Mouse (Mus musculus): ENCODE results near the gene Rpain. TPM values are rescaled to one million over a fixed set of nuclear protein-coding genes. Genes with fewer than 3 reads are reported as not detected.

The Rpain gene
- 68.2 and 70.4 TPM in 2 replicates for polyA plus RNA-seq (2015; fragmentation: Nextera tagmentation; extraction: Ambion mirVana)

- Histone ChIP-seq H3K9me3 (no peaks in the 10 kb centered on the region), H3K4me3 (peak within 1 kb of the TSS; percentile 89), H3K4me2 (peak within 1 kb of the TSS; percentile 77), H3K36me3 (replicated peaks) (peaks cover 14% of the 10 kb centered on the region), H3K4me1 (peaks cover 22% of the 10 kb centered on the region), H3K9ac (peak within 1 kb of the TSS; percentile 92), H3K27ac (peak within 1 kb of the TSS; percentile 94), H3K27me3 (replicated peaks) (no peaks in the 10 kb centered on the region)
- peak; percentile 99 for ATAC-seq (replicated peaks)
- under 1% methylated on average over 43 of the region's 43 CpGs for WGBS
Observed at GRCm38 (mm10) chr11:70969821-70970559, at the start of gene Rpain, which contains the start of gene Nup88. Gene Rpain, plus strand, starts transcription at chr11:70970213. Gene Nup88, minus strand, starts transcription at chr11:70969973.

GRCm38 (mm10) chr11:70931461-70931860, 38.6 kb upstream of the Rpain start:
- Histone ChIP-seq H3K4me2 (no peak overlapping the region), H3K27me3 (replicated peaks) (no peaks in the 10 kb centered on the region), H3K36me3 (replicated peaks) (peaks cover 20% of the 10 kb centered on the region; the same call in 1 of the 2 replicates), H3K9ac (no peak overlapping the region), H3K4me1 (no peaks in the 10 kb centered on the region), H3K9me3 (no peaks in the 10 kb centered on the region), H3K4me3 (no peak overlapping the region), H3K27ac (no peak overlapping the region)
- 83% methylated on average over 5 of the region's 5 CpGs for WGBS
- no peak for ATAC-seq (replicated peaks)

GRCm38 (mm10) chr11:70935316-70935715, 34.7 kb upstream of the Rpain start:
- H3K27me3 ChIP-seq (replicated peaks): no peaks in the 10 kb centered on the region
- WGBS: 90% methylated on average over 7 of the region's 7 CpGs
- no peak overlapping the region for H3K27ac ChIP-seq
- H3K9ac ChIP-seq: no peak overlapping the region
- no peaks in the 10 kb centered on the region for H3K9me3 ChIP-seq
- H3K4me1 ChIP-seq: no peaks in the 10 kb centered on the region
- peaks cover 46% of the 10 kb centered on the region for H3K36me3 ChIP-seq (replicated peaks)
- ATAC-seq (replicated peaks): no peak
- no peak overlapping the region for H3K4me2 ChIP-seq
- H3K4me3 ChIP-seq: no peak overlapping the region

GRCm38 (mm10) chr11:70942596-70942995, 27.4 kb upstream of the Rpain start:
- 83% methylated on average over 1 of the region's 1 CpGs for WGBS
- Histone ChIP-seq H3K9me3 (no peaks in the 10 kb centered on the region), H3K27me3 (replicated peaks) (no peaks in the 10 kb centered on the region), H3K9ac (no peak overlapping the region), H3K4me2 (no peak overlapping the region), H3K4me3 (no peak overlapping the region), H3K36me3 (replicated peaks) (peaks cover 71% of the 10 kb centered on the region), H3K4me1 (no peaks in the 10 kb centered on the region), H3K27ac (no peak overlapping the region)
- ATAC-seq (replicated peaks): no peak

- H3K27ac ChIP-seq: no peak overlapping the region
- no peaks in the 10 kb centered on the region for H3K9me3 ChIP-seq
- no peak for ATAC-seq (replicated peaks)
- no peaks in the 10 kb centered on the region for H3K4me1 ChIP-seq
- H3K4me3 ChIP-seq: no peak overlapping the region
- peaks cover 75% of the 10 kb centered on the region for H3K36me3 ChIP-seq (replicated peaks)
- H3K4me2 ChIP-seq: no peak overlapping the region
- no peak overlapping the region for H3K9ac ChIP-seq
- no peaks in the 10 kb centered on the region for H3K27me3 ChIP-seq (replicated peaks)
- WGBS: 92% methylated on average over 7 of the region's 7 CpGs
Observed at GRCm38 (mm10) chr11:70943651-70944050, 26.4 kb upstream of the Rpain start.

- Histone ChIP-seq H3K4me2 (no peak overlapping the region), H3K9me3 (no peaks in the 10 kb centered on the region), H3K4me1 (no peaks in the 10 kb centered on the region), H3K27me3 (replicated peaks) (no peaks in the 10 kb centered on the region), H3K9ac (no peak overlapping the region), H3K4me3 (no peak overlapping the region), H3K27ac (no peak overlapping the region), H3K36me3 (replicated peaks) (peaks cover 75% of the 10 kb centered on the region)
- ATAC-seq (replicated peaks): no peak
- WGBS: 94% methylated on average over 4 of the region's 4 CpGs
Observed at GRCm38 (mm10) chr11:70944935-70945817, 24.8 kb upstream of the Rpain start.

GRCm38 (mm10) chr11:70954711-70955110, 15.3 kb upstream of the Rpain start:
- Histone ChIP-seq H3K36me3 (replicated peaks) (peaks cover 77% of the 10 kb centered on the region), H3K4me2 (no peak overlapping the region), H3K4me3 (no peak overlapping the region), H3K27me3 (replicated peaks) (no peaks in the 10 kb centered on the region), H3K4me1 (no peaks in the 10 kb centered on the region), H3K27ac (no peak overlapping the region), H3K9me3 (no peaks in the 10 kb centered on the region), H3K9ac (no peak overlapping the region)
- WGBS: 96% methylated on average over 4 of the region's 4 CpGs
- ATAC-seq (replicated peaks): no peak

GRCm38 (mm10) chr11:70960786-70961554, 9.0 kb upstream of the Rpain start:
- ATAC-seq (replicated peaks): no peak
- Histone ChIP-seq H3K27ac (no peak overlapping the region), H3K9me3 (no peaks in the 10 kb centered on the region), H3K27me3 (replicated peaks) (no peaks in the 10 kb centered on the region), H3K4me3 (no peak overlapping the region), H3K4me1 (no peaks in the 10 kb centered on the region), H3K9ac (no peak overlapping the region), H3K4me2 (no peak overlapping the region), H3K36me3 (replicated peaks) (peaks cover 75% of the 10 kb centered on the region)
- 93% methylated on average over 5 of the region's 5 CpGs for WGBS

GRCm38 (mm10) chr11:70964222-70964907, 5.6 kb upstream of the Rpain start:
- Histone ChIP-seq H3K27me3 (replicated peaks) (no peaks in the 10 kb centered on the region), H3K4me3 (no peak overlapping the region), H3K36me3 (replicated peaks) (peaks cover 51% of the 10 kb centered on the region), H3K4me2 (no peak overlapping the region), H3K9me3 (no peaks in the 10 kb centered on the region), H3K4me1 (peaks cover 17% of the 10 kb centered on the region), H3K9ac (no peak overlapping the region), H3K27ac (no peak overlapping the region)
- 75% methylated on average over 4 of the region's 4 CpGs for WGBS
- ATAC-seq (replicated peaks): no peak

GRCm38 (mm10) chr11:70969271-70969794, 680 bp upstream of the Rpain start:
- peaks cover 21% of the 10 kb centered on the region for H3K36me3 ChIP-seq (replicated peaks)
- H3K4me3 ChIP-seq: peak overlapping the region; percentile 89
- peak overlapping the region; percentile 94 for H3K27ac ChIP-seq
- peak overlapping the region; percentile 92 for H3K9ac ChIP-seq
- no peaks in the 10 kb centered on the region for H3K9me3 ChIP-seq
- H3K27me3 ChIP-seq (replicated peaks): no peaks in the 10 kb centered on the region
- peaks cover 22% of the 10 kb centered on the region for H3K4me1 ChIP-seq
- peak; percentile 16 for ATAC-seq (replicated peaks)
- WGBS: under 1% methylated on average over 25 of the region's 25 CpGs
- H3K4me2 ChIP-seq: peak overlapping the region; percentile 77
